Mouse (Mus musculus) stomach, embryonic 16.5 days (tissue): ENCODE results near the gene Ank3. TPM values are rescaled to one million over a fixed set of nuclear protein-coding genes. Genes with fewer than 3 reads are reported as not detected.

Source experiments
- ATAC-seq: fragments of 200-750 bp; cut with Nextera tagmentation; 2 replicates; pipeline ENCODE4 v1.8.0; 2017; ENCODE audit warnings: moderate number of reproducible peaks, moderate TSS enrichment; ENCODE audit not compliant: insufficient read depth, low FRiP score
- H3K27ac ChIP-seq: fragments of 300-500 bp; sonication (generic); 2 replicates; pipeline ENCODE4 v1.5.1; 2014; ENCODE audit warnings: low read length
- H3K27me3 ChIP-seq: fragments of 300-500 bp; sonication (generic); 2 replicates; pipeline ENCODE4 v1.6.1; 2014; ENCODE audit warnings: low read length, control low read depth, mixed read lengths; ENCODE audit not compliant: control insufficient read depth, insufficient read depth
- H3K36me3 ChIP-seq: fragments of 300-500 bp; sonication (generic); 2 replicates; pipeline ENCODE4 v1.6.1; 2014; ENCODE audit warnings: low read length; ENCODE audit not compliant: control insufficient read depth, insufficient read depth
- H3K4me1 ChIP-seq: fragments of 300-500 bp; sonication (generic); 2 replicates; pipeline ENCODE4 v1.6.1; 2014; ENCODE audit warnings: low read length, control low read depth, mixed read lengths; ENCODE audit not compliant: control insufficient read depth, insufficient read depth
- H3K4me2 ChIP-seq: fragments of 300-500 bp; sonication (generic); 2 replicates; pipeline ENCODE4 v1.6.1; 2014; ENCODE audit warnings: low read depth, low read length, mixed read lengths
- H3K4me3 ChIP-seq: fragments of 300-500 bp; sonication (generic); replicated peaks from 2 replicates; pipeline ENCODE4 v1.5.1; 2014; ENCODE audit warnings: mild to moderate bottlenecking, low read length
- H3K9ac ChIP-seq: fragments of 300-500 bp; sonication (generic); 2 replicates; pipeline ENCODE4 v1.6.1; 2014; ENCODE audit warnings: low read length
- H3K9me3 ChIP-seq: fragments of 300-500 bp; sonication (generic); replicated peaks from 2 replicates; pipeline ENCODE4 v1.6.1; 2016; ENCODE audit warnings: low read length, control low read depth; ENCODE audit not compliant: control insufficient read depth
- WGBS: fragments of 180-500 bp; shearing (Covaris S2); extraction: QIAGEN DNeasy Blood & Tissue Kit; methylation state at CpG from one replicate; pipeline ENCODE4 v1.1.7; 2014; 5-methylcytosine and 5-hydroxymethylcytosine counted together
- polyA plus RNA-seq: library from polyadenylated mRNA; unstranded; fragments of >200 nt; fragmentation: Nextera tagmentation; extraction: Ambion mirVana; gene quantifications from 2 replicates; pipeline ENCODE4 v1.2.1, GENCODE M21; 2015

Gene Ank3
- polyA plus RNA-seq, 1 experiment from 2014 or later: 37.7 TPM

DNA sequence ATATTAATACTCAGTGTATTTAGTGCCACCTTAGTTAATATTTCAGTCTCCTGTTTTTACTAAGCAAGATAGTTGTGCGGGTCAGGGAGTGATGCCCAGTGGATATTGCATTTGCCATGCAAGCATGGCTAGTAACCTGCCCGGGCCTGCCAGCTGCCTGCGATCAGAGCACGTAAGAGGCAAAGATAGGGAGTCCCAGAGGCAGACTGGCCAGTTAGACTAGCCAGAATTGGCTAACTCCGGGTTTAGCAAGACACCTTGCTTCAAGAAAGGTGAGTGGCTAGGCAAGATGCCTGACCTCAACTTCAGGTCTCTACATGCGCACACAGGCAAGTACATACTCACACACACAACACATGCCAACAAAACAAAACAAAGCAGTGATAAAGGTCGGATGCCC lies 563.7 kb downstream of the Ank3 start:
- Histone ChIP-seq H3K9me3 (no peaks in the 10 kb centered on the region), H3K4me3 (no peak overlapping the region), H3K27ac (no peak overlapping the region), H3K27me3 (no peaks in the 10 kb centered on the region), H3K36me3 (0 out of 2 replicates have a peak, but pooled peaks cover 8% of the 10 kb centered on the region), H3K4me1 (no peaks in the 10 kb centered on the region), H3K4me2 (no peak overlapping the region), H3K9ac (no peak overlapping the region)
- WGBS: 88% methylated on average over 7 of the region's 7 CpGs
- no peak for ATAC-seq

DNA sequence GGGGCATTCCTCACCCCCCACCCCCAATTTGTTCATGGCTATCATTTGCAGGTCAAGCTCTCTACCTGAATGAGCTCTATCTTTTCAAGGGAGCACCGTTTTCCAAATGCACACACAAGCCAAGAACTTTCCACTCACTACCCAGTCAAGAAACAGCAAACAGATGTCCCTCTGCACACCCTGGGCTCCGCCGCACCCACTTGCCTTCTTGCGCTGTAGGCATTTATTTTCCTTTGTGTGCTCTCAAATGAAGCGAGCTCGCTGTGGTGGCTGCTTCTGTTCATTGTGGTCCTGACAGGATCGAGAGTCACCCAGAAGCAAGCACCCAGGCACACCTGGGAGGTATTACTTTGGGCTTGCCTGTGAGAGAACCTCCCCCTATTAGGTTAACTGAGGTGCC lies 564.4 kb downstream of the Ank3 start:
- 0 out of 2 replicates have a peak, but pooled peaks cover 5% of the 10 kb centered on the region for H3K36me3 ChIP-seq
- H3K4me3 ChIP-seq: no peak overlapping the region
- H3K4me2 ChIP-seq: no peak overlapping the region
- ATAC-seq: no peak
- no peak overlapping the region for H3K9ac ChIP-seq
- H3K27ac ChIP-seq: no peak overlapping the region
- no peaks in the 10 kb centered on the region for H3K4me1 ChIP-seq
- H3K27me3 ChIP-seq: no peaks in the 10 kb centered on the region
- 63% methylated on average over 7 of the region's 7 CpGs for WGBS
- H3K9me3 ChIP-seq: no peaks in the 10 kb centered on the region

DNA sequence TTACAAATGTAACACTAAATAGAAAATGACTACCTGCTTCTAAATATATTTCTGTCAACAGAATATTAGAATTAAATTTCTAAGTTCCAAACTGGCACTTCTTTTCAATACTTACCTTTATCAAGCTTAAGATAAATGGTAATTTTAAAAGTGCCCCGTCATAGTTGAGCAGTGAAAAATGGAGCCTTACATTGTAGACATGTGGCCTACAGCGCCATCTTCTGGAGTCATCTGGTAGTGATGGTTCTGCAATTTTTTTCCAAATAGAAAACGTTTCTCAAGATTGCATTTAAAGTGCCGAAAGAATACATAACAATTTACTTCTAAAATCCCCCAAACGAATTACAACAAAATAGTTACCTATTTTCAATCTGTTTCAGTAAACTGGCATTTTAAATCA lies 566.0 kb downstream of the Ank3 start:
- no peak overlapping the region for H3K9ac ChIP-seq
- no peaks in the 10 kb centered on the region for H3K36me3 ChIP-seq
- no peak overlapping the region for H3K27ac ChIP-seq
- no peaks in the 10 kb centered on the region for H3K27me3 ChIP-seq
- H3K4me1 ChIP-seq: no peaks in the 10 kb centered on the region
- no peak overlapping the region for H3K4me2 ChIP-seq
- H3K4me3 ChIP-seq: no peak overlapping the region
- no peaks in the 10 kb centered on the region for H3K9me3 ChIP-seq
- ATAC-seq: no peak
- WGBS: 4% methylated on average over 5 of the region's 5 CpGs

DNA sequence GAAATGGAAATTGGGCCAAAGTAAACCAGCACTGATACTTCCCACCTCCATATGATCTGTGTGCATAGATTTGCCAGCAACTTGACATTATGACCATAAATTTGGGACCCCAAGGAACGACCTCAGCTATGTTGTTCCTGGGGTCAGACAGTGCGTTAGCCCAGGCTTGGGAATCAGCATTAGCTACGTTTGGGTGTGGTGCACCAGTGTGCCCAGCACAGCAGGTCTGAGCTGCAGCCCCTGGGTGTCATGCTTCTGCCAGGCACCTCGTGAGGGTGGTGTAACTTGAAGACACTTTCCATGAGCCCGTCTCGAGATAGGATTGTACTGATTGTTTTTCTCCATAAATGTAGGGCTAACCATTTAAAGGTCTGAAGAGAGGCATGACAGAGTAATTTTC lies 566.5 kb downstream of the Ank3 start:
- Histone ChIP-seq H3K9ac (no peak overlapping the region), H3K4me3 (no peak overlapping the region), H3K27ac (no peak overlapping the region), H3K36me3 (no peaks in the 10 kb centered on the region), H3K4me1 (no peaks in the 10 kb centered on the region), H3K9me3 (no peaks in the 10 kb centered on the region), H3K4me2 (no peak overlapping the region), H3K27me3 (no peaks in the 10 kb centered on the region)
- ATAC-seq: no peak
- 79% methylated on average over 6 of the region's 6 CpGs for WGBS

DNA sequence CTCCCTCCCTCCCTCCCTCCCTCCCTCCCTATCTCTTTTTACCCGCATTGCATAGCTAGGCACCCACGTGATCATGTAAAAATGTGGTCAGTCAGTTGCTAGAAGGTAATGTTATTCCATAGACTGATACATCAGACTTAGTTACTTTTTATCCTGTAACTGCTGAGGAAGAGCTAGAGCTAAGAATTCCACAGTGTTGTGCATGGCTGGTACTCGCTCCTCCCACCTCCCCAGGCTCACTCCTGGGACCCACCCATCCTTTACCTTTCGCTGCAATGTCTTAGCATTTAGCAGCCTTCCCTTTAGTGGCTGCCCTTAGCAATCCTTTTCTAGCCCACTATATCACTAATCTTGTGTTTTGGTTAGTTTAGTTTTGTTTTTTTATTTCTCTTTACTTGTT lies 569.4 kb downstream of the Ank3 start:
- H3K4me1 ChIP-seq: no peaks in the 10 kb centered on the region
- no peak overlapping the region for H3K4me2 ChIP-seq
- H3K27me3 ChIP-seq: no peaks in the 10 kb centered on the region
- no peak overlapping the region for H3K27ac ChIP-seq
- no peak for ATAC-seq
- no peaks in the 10 kb centered on the region for H3K9me3 ChIP-seq
- no peaks in the 10 kb centered on the region for H3K36me3 ChIP-seq
- H3K4me3 ChIP-seq: no peak overlapping the region
- WGBS: 82% methylated on average over 4 of the region's 4 CpGs
- H3K9ac ChIP-seq: no peak overlapping the region

DNA sequence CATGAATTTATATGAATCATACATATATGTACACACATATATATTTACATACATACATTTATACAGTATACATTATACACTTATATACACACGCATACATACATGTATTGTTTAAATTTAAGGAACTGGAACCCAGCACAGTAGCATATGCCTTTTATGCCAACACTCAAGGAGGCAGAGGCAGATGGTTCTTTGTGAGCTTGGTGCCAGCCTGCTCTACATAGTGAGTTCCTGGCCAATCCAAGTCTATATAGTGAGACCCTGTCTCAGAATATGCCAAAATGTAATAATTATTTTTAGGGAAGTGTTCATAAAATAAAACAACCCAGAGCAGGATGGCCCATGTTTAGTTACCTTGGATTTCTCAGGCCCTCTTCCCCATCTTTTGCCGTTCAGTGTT lies 581.1 kb downstream of the Ank3 start:
- Histone ChIP-seq H3K4me1 (no peaks in the 10 kb centered on the region), H3K27me3 (no peaks in the 10 kb centered on the region), H3K9me3 (no peaks in the 10 kb centered on the region), H3K9ac (no peak overlapping the region), H3K36me3 (0 out of 2 replicates have a peak, but pooled peaks cover 3% of the 10 kb centered on the region), H3K4me2 (no peak overlapping the region), H3K4me3 (no peak overlapping the region), H3K27ac (no peak overlapping the region)
- ATAC-seq: no peak
- 88% methylated on average over 2 of the region's 2 CpGs for WGBS

DNA sequence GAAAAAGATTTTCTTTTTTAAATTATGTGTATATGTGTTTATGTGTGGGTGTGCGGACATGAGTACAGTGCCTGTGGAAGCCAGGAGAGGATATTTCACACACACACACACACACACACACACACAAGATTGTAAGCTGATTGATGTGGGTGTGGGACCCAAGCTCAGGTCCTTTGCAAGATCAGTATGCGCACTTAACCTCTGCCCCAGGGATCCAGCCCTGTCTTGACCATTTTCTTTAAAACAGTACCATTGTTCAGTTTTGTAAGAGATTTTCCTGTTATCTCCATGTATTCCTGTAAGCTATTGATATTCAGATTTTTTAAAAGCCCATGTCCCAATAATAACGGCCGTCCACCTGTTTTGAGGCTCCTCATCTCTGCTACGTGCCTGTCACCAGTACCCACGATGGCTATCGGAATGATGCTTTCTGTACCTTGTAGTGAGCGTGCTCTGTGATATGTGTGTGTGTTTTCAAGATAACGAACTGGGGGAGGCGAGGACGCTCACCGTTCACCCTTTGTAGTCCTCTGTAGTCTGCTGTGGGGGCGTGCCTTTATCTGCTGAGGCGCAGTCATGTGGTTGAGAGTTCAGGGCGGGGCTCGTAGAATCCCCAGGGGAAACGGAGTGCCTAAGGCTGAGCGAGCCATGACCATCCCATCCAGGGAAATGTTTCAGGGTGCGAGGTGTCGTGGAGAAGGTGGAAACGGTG lies 583.0 kb downstream of the Ank3 start:
- Histone ChIP-seq H3K36me3 (peaks cover 5% of the 10 kb centered on the region; the same call in 1 of the 2 replicates), H3K4me2 (no peak overlapping the region), H3K9me3 (no peaks in the 10 kb centered on the region), H3K27me3 (no peaks in the 10 kb centered on the region), H3K4me1 (no peaks in the 10 kb centered on the region), H3K9ac (no peak overlapping the region), H3K4me3 (no peak overlapping the region), H3K27ac (no peak overlapping the region)
- ATAC-seq: no peak
- 74% methylated on average over 21 of the region's 21 CpGs for WGBS

DNA sequence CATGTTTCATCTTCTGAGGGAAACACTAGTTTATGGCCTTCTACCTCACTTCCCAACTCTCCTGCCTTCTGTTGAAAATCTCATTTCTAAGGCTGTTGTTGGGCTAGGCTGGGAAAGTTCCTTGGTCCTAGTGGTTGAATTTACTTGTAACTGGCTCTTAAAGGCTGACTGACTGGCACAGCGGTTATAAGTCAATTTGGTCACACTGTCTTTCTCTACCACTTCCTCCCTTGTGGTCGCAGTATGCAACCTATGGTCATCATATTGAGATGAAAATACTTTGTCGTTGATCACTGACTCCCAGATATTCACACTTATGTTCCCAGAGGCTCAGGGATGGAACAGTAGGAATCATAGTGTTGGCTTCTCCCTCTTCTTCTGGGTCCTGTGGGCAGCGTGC lies 584.1 kb downstream of the Ank3 start:
- no peak overlapping the region for H3K4me2 ChIP-seq
- H3K27me3 ChIP-seq: no peaks in the 10 kb centered on the region
- H3K27ac ChIP-seq: no peak overlapping the region
- no peak overlapping the region for H3K4me3 ChIP-seq
- H3K9ac ChIP-seq: no peak overlapping the region
- 88% methylated on average over 4 of the region's 4 CpGs for WGBS
- H3K36me3 ChIP-seq: peaks cover 6% of the 10 kb centered on the region; the same call in 1 of the 2 replicates
- no peaks in the 10 kb centered on the region for H3K9me3 ChIP-seq
- no peaks in the 10 kb centered on the region for H3K4me1 ChIP-seq
- no peak for ATAC-seq

DNA sequence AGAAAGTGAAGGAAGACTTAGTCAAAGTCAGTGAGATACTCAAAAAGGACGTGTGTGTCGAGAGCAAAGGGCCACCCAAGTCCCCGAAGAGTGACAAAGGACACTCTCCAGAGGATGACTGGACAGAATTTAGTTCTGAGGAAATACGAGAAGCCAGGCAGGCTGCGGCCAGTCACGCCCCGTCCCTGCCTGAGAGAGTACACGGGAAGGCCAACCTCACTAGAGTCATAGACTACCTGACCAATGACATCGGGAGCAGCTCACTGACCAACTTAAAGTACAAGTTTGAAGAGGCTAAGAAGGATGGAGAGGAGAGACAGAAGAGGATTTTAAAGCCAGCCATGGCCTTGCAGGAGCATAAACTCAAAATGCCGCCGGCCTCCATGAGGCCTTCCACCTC lies 588.9 kb downstream of the Ank3 start:
- peaks cover 32% of the 10 kb centered on the region for H3K9me3 ChIP-seq
- 95% methylated on average over 11 of the region's 11 CpGs for whole genome bisulfite sequencing

More for the DNA sequence above, 588.9 kb downstream of the Ank3 start:
- Histone ChIP-seq H3K27me3 (no peaks in the 10 kb centered on the region), H3K4me2 (no peak overlapping the region), H3K9ac (no peak overlapping the region), H3K27ac (no peak overlapping the region), H3K36me3 (peaks cover 40% of the 10 kb centered on the region), H3K4me1 (no peaks in the 10 kb centered on the region), H3K4me3 (no peak overlapping the region)
- no peak for ATAC-seq
